Mouse (Mus musculus) liver, adult 2 months (tissue): Measurements from ENCODE around the gene Sele. TPM values are rescaled to one million over a fixed set of nuclear protein-coding genes. Genes with fewer than 3 reads are reported as not detected.

Source experiments
- DNase-seq: peaks from one replicate; pipeline ENCODE4 v3.0.0-alpha.2; 2011; ENCODE audit warnings: low read depth, low spot score; ENCODE audit errors: extremely low read depth
- H3K27ac ChIP-seq: fragments of 200-500 bp; replicated peaks from 2 replicates; pipeline ENCODE4 v1.5.1; 2012; ENCODE audit warnings: low read depth, mild to moderate bottlenecking, control low read depth, inconsistent platforms, low read length; ENCODE audit not compliant: insufficient read depth
- H3K27me3 ChIP-seq: fragments of 200-500 bp; 2 replicates; pipeline ENCODE4 v1.6.1; 2012; ENCODE audit warnings: mild to moderate bottlenecking, moderate library complexity, low read length, inconsistent platforms; ENCODE audit not compliant: control insufficient read depth, insufficient read depth
- H3K36me3 ChIP-seq: fragments of 200-500 bp; 2 replicates; pipeline ENCODE4 v1.6.1; 2012; ENCODE audit warnings: low read length, inconsistent platforms; ENCODE audit not compliant: control insufficient read depth, insufficient read depth
- H3K4me1 ChIP-seq: fragments of 200-500 bp; 2 replicates; pipeline ENCODE4 v1.6.1; 2011; ENCODE audit warnings: low read length; ENCODE audit not compliant: control insufficient read depth, insufficient read depth
- H3K4me3 ChIP-seq: fragments of 200-500 bp; 2 replicates; pipeline ENCODE4 v1.5.1; 2011; ENCODE audit warnings: low read depth, mild to moderate bottlenecking, control low read depth, low read length, moderate library complexity; ENCODE audit not compliant: insufficient read depth
- H3K79me2 ChIP-seq: fragments of 200-500 bp; 2 replicates; pipeline ENCODE4 v1.6.1; 2012; ENCODE audit warnings: inconsistent platforms, mild to moderate bottlenecking, low read length, moderate library complexity; ENCODE audit not compliant: control insufficient read depth, insufficient read depth
- H3K9ac ChIP-seq: fragments of 200-500 bp; 2 replicates; pipeline ENCODE4 v1.6.1; 2012; ENCODE audit warnings: low read depth, mild to moderate bottlenecking, control low read depth, inconsistent platforms, low read length
- CTCF ChIP-seq: fragments of 200-500 bp; IDR thresholded peaks from 2 replicates; pipeline ENCODE4 v1.5.1; 2011; ENCODE audit warnings: low read depth, low read length, control low read depth
- POLR2A ChIP-seq: fragments of 200-500 bp; IDR thresholded peaks from 2 replicates; pipeline ENCODE4 v1.6.1; 2011; ENCODE audit warnings: low read length, control low read depth; ENCODE audit not compliant: insufficient read depth; ENCODE audit errors: extremely low read depth
- WGBS: fragments of 180-500 bp; shearing (Covaris S2); methylation state at CpG from one replicate; pipeline ENCODE4 v1.1.7; 2018; 5-methylcytosine and 5-hydroxymethylcytosine counted together
- polyA plus RNA-seq: library from polyadenylated mRNA; depleted of rRNA; stranded (reverse); fragments of >200 nt; gene quantifications from 2 replicates; pipeline ENCODE4 v1.2.3, GENCODE M21; 2012
- total RNA-seq: library from RNA; depleted of rRNA; stranded (reverse); fragments of >200 nt; gene quantifications from 2 replicates; pipeline ENCODE4 v1.2.3, GENCODE M21; 2014

The Sele gene
- total and polyA plus RNA-seq, 2 experiments = 0.05 TPM; not detected in 1

DNA sequence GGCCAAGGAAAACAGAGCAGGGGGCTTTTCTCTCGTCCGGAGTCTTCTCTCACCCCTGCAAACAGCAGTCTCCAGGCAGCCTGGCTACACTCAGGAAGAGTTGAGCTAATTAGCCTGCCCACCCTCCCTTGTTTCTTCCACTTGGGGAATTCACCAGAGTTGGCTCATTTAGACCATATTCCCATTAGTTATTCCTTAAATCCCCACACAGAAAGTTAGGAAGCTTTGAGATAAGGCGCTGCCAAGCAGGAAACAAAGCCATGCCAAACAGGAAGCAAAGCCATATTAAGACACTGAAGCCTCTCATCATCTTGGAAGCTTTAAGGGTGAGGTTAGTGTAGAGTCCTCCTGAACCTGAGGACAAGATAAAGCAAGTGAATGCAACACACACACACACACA is 4.5 kb upstream of the Sele start:
- H3K79me2 ChIP-seq = no peaks in the 10 kb centered on the region
- no peaks in the 10 kb centered on the region for H3K27me3 ChIP-seq
- H3K4me1 ChIP-seq = no peaks in the 10 kb centered on the region; the same call in 1 of the 2 replicates
- H3K27ac ChIP-seq = no peak overlapping the region
- no peaks in the 10 kb centered on the region for H3K36me3 ChIP-seq
- peak; percentile 24 for DNase-seq
- no peak overlapping the region for H3K4me3 ChIP-seq
- no peak for TF ChIP-seq CTCF
- TF ChIP-seq POLR2A = no peak
- WGBS = 66% methylated on average over 3 of the region's 3 CpGs
- H3K9ac ChIP-seq = no peak overlapping the region

DNA sequence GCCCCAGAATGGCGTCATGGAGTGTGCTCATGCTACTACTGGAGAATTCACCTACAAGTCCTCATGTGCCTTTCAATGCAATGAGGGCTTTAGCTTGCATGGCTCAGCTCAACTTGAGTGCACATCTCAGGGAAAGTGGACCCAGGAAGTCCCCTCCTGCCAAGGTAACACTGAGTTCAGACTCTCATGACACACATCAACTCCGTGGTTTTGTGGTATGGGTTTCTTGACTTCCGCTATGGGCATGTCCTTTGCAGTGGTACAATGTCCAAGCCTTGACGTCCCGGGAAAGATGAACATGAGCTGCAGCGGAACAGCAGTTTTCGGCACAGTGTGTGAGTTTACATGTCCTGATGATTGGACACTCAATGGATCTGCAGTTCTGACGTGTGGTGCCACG is 5.5 kb downstream of the Sele start:
- Histone ChIP-seq H3K4me1 (no peaks in the 10 kb centered on the region), H3K27ac (no peak overlapping the region), H3K27me3 (peaks cover 3% of the 10 kb centered on the region; the same call in 1 of the 2 replicates), H3K36me3 (no peaks in the 10 kb centered on the region), H3K79me2 (no peaks in the 10 kb centered on the region), H3K9ac (no peak overlapping the region), H3K4me3 (no peak overlapping the region)
- TF ChIP-seq CTCF = no peak
- no peak for TF ChIP-seq POLR2A
- DNase-seq = no peak
- 88% methylated on average over 9 of the region's 9 CpGs for WGBS

DNA sequence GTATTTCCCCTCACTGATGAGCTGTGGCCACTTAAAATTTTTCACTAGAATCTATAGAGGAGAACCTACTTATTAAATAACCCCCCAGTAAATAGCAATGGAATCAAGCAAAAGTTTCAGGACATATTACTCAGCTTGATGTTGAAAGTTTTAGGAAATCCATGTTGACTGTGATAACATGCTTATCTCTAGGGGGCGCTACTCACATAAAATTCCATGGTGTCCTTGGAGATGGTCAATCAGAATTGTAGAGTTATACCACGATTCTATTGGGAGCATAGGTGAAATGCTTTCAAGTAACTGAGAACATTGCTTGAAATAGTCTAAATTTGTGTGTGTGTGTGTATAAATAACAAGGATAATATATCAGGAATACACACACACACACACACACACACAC is 6.8 kb downstream of the Sele start:
- 31% methylated on average over 2 of the region's 2 CpGs for WGBS
- Histone ChIP-seq H3K27me3 (peaks cover 3% of the 10 kb centered on the region; the same call in 1 of the 2 replicates), H3K79me2 (no peaks in the 10 kb centered on the region), H3K27ac (no peak overlapping the region), H3K4me3 (no peak overlapping the region), H3K4me1 (no peaks in the 10 kb centered on the region), H3K36me3 (no peaks in the 10 kb centered on the region), H3K9ac (no peak overlapping the region)
- peak; percentile 10 for DNase-seq
- no peak for TF ChIP-seq POLR2A
- TF ChIP-seq CTCF = no peak

DNA sequence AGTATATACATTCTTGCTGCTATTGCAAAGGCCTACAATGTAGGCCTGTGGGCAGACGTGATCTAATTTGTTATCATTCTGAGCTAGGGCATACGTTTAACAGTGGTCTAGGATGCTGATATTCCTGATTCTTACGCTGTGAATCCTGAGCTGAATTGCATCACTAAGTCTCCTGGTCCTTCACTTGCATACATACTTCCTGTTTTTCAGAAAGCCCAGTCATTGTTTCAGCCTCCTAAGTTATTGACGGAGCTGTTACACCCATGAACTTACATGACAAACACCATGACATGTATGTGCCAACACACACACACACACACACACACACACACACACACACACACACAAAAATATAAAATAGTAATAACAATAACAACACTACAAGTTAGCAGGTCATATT is 12.0 kb downstream of the Sele start:
- no peak for DNase-seq
- WGBS = 91% methylated on average over 4 of the region's 4 CpGs
- Histone ChIP-seq H3K36me3 (no peaks in the 10 kb centered on the region), H3K9ac (no peak overlapping the region), H3K4me1 (no peaks in the 10 kb centered on the region), H3K4me3 (no peak overlapping the region), H3K79me2 (no peaks in the 10 kb centered on the region), H3K27me3 (no peaks in the 10 kb centered on the region), H3K27ac (no peak overlapping the region)
- TF ChIP-seq CTCF (no peak), POLR2A (no peak)

DNA sequence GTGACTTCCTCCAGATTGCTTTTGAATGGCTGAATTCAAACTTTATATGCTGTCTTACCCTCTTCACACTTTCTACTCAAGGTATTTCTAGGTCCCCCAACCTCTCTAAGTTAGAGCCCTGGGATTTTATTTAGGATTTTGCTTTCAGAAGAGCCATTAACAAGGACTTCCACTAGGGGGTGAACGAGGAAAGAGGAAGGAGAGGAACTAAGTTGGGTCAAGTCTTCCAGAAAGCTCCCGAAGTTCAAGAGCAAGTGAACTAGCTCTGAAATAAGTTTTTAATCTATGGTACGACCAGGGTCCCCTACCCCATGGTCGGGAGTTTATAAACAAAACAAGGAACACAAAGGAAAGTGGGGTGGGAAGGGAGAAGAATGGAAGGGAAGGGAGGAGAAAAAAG is 13.2 kb downstream of the Sele start:
- H3K9ac ChIP-seq = no peak overlapping the region
- H3K4me3 ChIP-seq = no peak overlapping the region
- no peaks in the 10 kb centered on the region for H3K27me3 ChIP-seq
- TF ChIP-seq CTCF (no peak), POLR2A (no peak)
- H3K4me1 ChIP-seq = no peaks in the 10 kb centered on the region
- no peaks in the 10 kb centered on the region for H3K79me2 ChIP-seq
- H3K27ac ChIP-seq = no peak overlapping the region
- peak; percentile 34 for DNase-seq
- 31% methylated on average over 4 of the region's 4 CpGs for WGBS
- no peaks in the 10 kb centered on the region for H3K36me3 ChIP-seq

DNA sequence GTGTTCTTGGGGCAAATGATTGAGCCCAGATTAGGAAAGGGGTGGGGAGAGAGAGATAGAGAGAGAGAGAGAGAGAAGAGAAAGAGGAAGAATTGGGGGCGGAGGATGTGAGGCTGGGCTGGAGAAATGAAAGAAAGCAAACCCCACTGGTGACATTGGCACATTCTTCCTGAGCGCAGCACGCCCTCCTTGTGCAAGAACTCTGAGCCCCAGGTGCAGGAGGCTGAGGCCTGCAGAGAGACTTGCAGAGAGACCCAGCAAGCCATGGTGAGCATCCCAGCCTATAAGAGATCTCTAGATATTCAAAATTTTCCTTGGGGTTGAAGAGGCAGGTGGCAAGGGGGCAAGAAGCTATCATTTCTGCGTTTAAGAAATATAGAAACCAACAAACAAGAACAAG is 13.9 kb downstream of the Sele start, which contains the start of gene Sell:
Sell (plus strand) TSS at position 58 of the 400 bp plus-strand sequence.
- no peak for DNase-seq
- H3K27ac ChIP-seq = no peak within 1 kb of the TSS
- TF ChIP-seq CTCF = no peak
- no peak within 1 kb of the TSS for H3K9ac ChIP-seq
- H3K79me2 ChIP-seq = no peaks in the 10 kb centered on the region
- H3K4me1 ChIP-seq = no peaks in the 10 kb centered on the region
- no peak within 1 kb of the TSS for H3K4me3 ChIP-seq
- 66% methylated on average over 4 of the region's 4 CpGs for WGBS
- no peaks in the 10 kb centered on the region for H3K36me3 ChIP-seq
- H3K27me3 ChIP-seq = no peaks in the 10 kb centered on the region
